Mouse (Mus musculus): Measurements from ENCODE around the gene Hacl1. TPM values are rescaled to one million over a fixed set of nuclear protein-coding genes. Genes with fewer than 3 reads are reported as not detected.
A peak's percentile ranks its signal among the peaks of the same experiment; 100 is the strongest.
"Not testable (repeated sequence)": the region's sequence is repeated elsewhere in the genome, so short reads cannot be mapped to it uniquely, and the experiment has no call there.

Gene Hacl1
- polyA plus RNA-seq, 1 experiment from 2014 or later: 7.8 TPM

DNA sequence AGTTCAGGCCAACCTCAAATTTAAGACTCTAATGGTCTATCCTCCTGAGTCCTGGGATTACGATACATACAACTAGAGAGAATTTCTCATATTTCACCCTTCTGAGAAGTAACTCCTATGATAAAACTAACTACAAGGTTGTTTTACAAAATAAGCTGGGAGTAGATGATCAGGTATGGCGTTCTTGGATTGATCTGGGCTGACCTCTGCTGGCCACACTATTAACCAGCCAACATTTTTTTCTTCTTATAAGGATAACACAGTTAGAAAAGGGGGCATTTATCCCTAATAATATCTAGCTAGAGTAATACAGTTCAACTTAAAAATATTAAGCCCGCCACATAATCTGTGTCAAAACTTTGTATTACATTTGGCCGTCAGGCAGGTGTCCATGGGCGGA, 36.2 kb downstream of the Hacl1 start:
- no peak for DNase-seq (ENCODE audit: low spot score)
- no peaks in the 10 kb centered on the region for H3K4me1 ChIP-seq
- H3K9me3 ChIP-seq: no peaks in the 10 kb centered on the region
- no peaks in the 10 kb centered on the region for H3K27me3 ChIP-seq (ENCODE audit: insufficient read depth, poor library complexity, severe bottlenecking)
- H3K36me3 ChIP-seq: no peaks in the 10 kb centered on the region
- no peak overlapping the region for H3K27ac ChIP-seq
- no peak overlapping the region for H3K4me3 ChIP-seq
- 64% methylated on average over 5 of the region's 5 CpGs for WGBS

DNA sequence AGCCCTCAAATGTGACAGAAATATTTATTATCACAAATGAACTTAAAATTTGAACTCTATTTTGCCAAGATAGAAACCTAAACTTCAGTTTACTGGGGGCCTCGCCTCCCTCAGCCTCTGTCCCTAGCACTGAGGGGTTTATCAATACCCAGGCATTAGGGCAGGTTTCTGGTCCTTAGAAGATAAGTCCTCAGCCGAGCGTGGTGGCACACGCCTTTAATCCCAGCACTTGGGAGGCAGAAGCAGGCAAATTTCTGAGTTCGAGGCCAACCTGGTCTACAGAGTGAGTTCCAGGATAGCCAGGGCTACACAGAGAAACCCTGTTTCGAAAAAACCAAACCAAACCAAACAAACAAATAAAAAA, 38.5 kb downstream of the Hacl1 start:
- not testable (repeated sequence) for H3K27ac ChIP-seq; H3K36me3 ChIP-seq; H3K27me3 ChIP-seq (ENCODE audit: insufficient read depth, poor library complexity, severe bottlenecking); H3K4me3 ChIP-seq; DNase-seq (ENCODE audit: low spot score); H3K4me1 ChIP-seq; H3K9me3 ChIP-seq
- 74% methylated on average over 6 of the region's 6 CpGs for WGBS

DNA sequence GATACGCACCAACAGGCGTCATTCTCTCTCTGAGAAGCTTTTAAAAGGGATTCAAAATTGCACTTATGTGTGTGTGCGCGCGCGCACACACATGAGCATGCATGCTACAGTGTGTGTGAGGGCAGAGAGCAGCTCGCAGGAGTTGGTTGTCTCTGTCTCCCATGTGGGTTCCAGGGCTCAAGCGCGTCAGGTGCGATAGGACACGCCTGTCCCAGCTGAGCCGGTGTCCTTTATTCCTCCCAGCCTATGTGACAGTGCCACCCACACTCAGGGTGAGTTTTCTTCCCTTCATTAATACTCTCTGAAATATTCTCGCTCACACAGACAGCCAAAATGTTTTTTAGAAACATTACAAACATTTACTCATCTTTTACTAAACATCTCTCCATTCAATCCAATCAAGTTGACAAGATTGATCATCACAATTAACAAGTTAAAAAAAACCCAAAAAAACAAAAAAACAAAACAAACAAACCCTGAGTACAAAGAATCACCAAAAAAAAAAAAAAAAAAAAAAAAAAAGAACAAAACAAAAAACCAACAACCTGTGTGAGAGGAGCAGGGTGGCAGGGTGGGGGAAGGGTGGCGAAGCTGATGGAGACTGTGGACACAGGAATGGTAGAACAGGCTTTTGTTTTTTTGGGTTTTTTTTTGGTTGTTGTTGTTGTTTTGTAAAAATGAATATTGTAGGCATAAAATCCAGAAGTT, 39.0 kb downstream of the Hacl1 start:
- no peak for DNase-seq (ENCODE audit: low spot score)
- H3K27ac ChIP-seq: no peak overlapping the region
- H3K4me3 ChIP-seq: no peak overlapping the region
- no peaks in the 10 kb centered on the region for H3K9me3 ChIP-seq
- WGBS: 94% methylated on average over 14 of the region's 14 CpGs
- no peaks in the 10 kb centered on the region for H3K36me3 ChIP-seq
- no peaks in the 10 kb centered on the region for H3K4me1 ChIP-seq
- H3K27me3 ChIP-seq (ENCODE audit: insufficient read depth, poor library complexity, severe bottlenecking): no peaks in the 10 kb centered on the region

DNA sequence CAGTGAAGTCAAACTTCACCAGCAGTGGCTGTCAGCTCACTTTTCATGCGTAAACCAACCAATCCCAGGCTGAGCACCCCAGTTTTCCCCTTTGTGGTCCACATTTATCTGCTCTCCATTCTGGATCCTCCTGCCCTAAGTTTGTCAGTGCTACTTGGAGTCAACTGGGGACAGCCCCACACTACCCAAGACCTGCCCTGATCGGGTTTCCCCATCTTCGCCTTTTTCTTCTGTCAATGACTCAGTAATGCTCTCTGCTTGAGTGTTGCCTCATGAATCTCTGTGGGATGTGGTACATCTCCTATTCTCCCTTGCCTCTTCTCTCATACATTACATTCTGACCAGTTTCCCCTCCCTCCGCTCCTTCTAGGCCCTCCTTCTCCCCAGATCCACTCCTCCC, 43.6 kb downstream of the Hacl1 start:
- Histone ChIP-seq H3K4me1 (no peaks in the 10 kb centered on the region), H3K9me3 (no peaks in the 10 kb centered on the region), H3K27me3 (ENCODE audit: insufficient read depth, poor library complexity, severe bottlenecking) (no peaks in the 10 kb centered on the region), H3K36me3 (no peaks in the 10 kb centered on the region), H3K27ac (no peak overlapping the region), H3K4me3 (no peak overlapping the region)
- DNase-seq (ENCODE audit: low spot score): no peak
- WGBS: 91% methylated on average over 4 of the region's 4 CpGs

DNA sequence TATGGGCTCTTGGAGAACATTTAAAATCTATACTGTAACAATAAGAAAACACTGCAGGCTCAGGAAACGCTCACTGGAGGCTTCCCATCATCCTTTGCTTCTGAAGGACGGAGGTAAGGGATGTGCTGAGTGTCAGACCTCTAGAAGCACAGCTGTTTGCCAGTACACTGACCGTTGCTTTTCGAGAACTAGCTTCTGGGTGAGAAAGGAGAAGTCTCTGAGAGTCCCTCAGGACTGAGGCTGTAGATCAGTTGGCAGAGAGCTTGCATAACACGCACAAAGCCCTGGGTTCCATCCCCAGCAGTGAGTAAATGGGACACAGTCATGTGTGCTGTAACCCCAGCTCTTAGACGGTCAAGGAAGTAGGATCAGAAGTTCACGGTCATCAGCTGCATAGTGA, 44.7 kb downstream of the Hacl1 start:
- no peak for DNase-seq (ENCODE audit: low spot score)
- Histone ChIP-seq H3K36me3 (no peaks in the 10 kb centered on the region), H3K27me3 (ENCODE audit: insufficient read depth, poor library complexity, severe bottlenecking) (no peaks in the 10 kb centered on the region), H3K4me1 (no peaks in the 10 kb centered on the region), H3K9me3 (no peaks in the 10 kb centered on the region), H3K27ac (no peak overlapping the region), H3K4me3 (no peak overlapping the region)
- WGBS: 80% methylated on average over 7 of the region's 7 CpGs

DNA sequence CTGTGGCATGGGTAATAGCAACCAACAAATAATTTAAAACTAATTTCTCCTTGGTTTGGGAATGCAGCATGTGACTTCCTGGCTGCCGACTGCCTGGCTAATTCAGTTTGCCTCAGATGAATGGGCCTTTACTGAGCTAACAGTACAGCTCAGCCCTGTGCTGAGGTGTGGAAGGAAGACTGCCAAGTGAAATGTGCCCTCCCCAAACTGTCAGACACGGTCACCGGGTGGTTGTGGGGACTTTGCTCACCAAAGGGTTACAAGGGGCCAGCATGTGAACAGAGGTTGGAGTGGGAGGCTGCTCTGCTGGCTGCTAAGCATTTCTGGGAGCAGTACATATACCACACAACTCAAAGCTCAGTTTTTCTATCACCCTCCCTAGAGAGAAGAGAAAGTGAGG, 46.4 kb downstream of the Hacl1 start:
- H3K4me1 ChIP-seq: no peaks in the 10 kb centered on the region
- no peak for DNase-seq (ENCODE audit: low spot score)
- no peak overlapping the region for H3K4me3 ChIP-seq
- WGBS: 84% methylated on average over 3 of the region's 3 CpGs
- H3K36me3 ChIP-seq: no peaks in the 10 kb centered on the region
- H3K9me3 ChIP-seq: no peaks in the 10 kb centered on the region
- H3K27ac ChIP-seq: no peak overlapping the region
- no peaks in the 10 kb centered on the region for H3K27me3 ChIP-seq (ENCODE audit: insufficient read depth, poor library complexity, severe bottlenecking)

DNA sequence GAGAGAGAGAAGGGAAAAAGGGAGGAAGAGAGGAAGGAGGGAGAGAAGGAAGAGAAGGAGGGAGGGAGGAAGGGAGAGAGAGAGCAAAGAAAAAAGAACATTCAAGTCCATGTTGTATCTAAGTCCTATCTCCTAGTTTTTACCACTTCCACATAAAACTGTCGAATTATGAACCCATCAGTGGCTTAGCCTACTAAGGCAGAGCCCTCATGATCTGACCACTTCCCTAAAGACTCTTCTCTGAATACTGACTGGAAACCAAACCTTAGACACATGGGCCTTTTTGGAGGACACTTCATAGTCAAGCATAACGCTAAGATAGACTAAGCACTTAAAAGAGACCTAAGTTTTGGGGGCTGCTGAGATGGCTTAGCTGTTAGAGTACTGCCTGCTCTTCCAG, 48.0 kb downstream of the Hacl1 start:
- H3K4me3 ChIP-seq: no peak overlapping the region
- WGBS: 75% methylated on average over 2 of the region's 2 CpGs

DNA sequence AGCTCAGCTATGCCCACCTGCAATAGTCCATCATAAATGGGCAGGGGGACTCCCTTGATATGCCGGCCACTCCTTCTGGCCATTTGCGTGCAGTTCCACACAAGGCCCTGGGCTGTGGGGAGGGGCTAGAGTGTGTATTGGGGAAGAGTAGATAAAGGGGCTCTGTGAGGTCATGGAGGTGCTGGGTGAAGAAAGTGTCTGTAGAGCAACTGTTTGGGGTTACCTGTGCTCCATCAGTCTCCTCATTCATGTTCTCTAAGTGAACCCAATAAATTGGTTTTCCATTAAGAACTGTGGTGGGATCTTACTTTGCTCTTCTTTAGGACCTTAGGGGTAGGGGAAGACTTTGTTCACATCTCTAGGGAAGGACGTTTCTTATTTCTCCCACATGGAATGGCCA, 49.8 kb downstream of the Hacl1 start, which contains the start of gene Colq:
Colq (minus strand) TSS at position 101 of the 400 bp plus-strand sequence.
- DNase-seq (ENCODE audit: low spot score): no peak
- Histone ChIP-seq H3K4me3 (no peak within 1 kb of the TSS), H3K36me3 (no peaks in the 10 kb centered on the region), H3K27me3 (ENCODE audit: insufficient read depth, poor library complexity, severe bottlenecking) (no peaks in the 10 kb centered on the region; the same call in 1 of the 2 replicates), H3K27ac (no peak within 1 kb of the TSS), H3K9me3 (no peaks in the 10 kb centered on the region), H3K4me1 (peaks cover 7% of the 10 kb centered on the region; the same call in 1 of the 2 replicates)
- WGBS: 74% methylated on average over 3 of the region's 3 CpGs

More for the DNA sequence above, 48.0 kb downstream of the Hacl1 start:
- no peaks in the 10 kb centered on the region for H3K4me1 ChIP-seq
- DNase-seq (ENCODE audit: low spot score): no peak
- no peaks in the 10 kb centered on the region for H3K9me3 ChIP-seq
- no peaks in the 10 kb centered on the region for H3K27me3 ChIP-seq (ENCODE audit: insufficient read depth, poor library complexity, severe bottlenecking)
- no peaks in the 10 kb centered on the region for H3K36me3 ChIP-seq
- no peak overlapping the region for H3K27ac ChIP-seq

DNA sequence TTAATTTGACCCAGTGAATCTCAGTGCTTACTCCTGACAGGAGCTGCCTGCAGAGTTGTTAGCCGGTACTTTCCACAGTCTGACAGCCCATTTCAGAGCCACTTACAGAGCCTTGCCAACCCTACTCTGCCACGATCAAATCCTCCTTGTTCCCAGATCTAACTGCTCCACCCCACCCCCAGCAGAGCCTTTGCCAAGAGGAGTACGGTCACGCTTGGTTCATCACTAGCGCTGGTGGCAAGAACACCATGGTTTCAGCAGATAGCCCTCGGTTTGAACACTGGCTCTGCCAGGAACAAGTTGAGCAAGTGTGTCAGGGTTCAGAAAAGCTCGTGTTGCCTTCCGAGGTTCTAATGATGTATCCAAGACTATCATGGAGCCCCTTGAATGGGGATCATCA, 54.6 kb downstream of the Hacl1 start:
- H3K36me3 ChIP-seq: no peaks in the 10 kb centered on the region
- no peaks in the 10 kb centered on the region; the same call in 1 of the 2 replicates for H3K27me3 ChIP-seq (ENCODE audit: insufficient read depth, poor library complexity, severe bottlenecking)
- no peaks in the 10 kb centered on the region for H3K9me3 ChIP-seq
- DNase-seq (ENCODE audit: low spot score): no peak
- peaks cover 7% of the 10 kb centered on the region; the same call in 1 of the 2 replicates for H3K4me1 ChIP-seq
- no peak overlapping the region for H3K27ac ChIP-seq
- no peak overlapping the region for H3K4me3 ChIP-seq
- 85% methylated on average over 8 of the region's 8 CpGs for WGBS

DNA sequence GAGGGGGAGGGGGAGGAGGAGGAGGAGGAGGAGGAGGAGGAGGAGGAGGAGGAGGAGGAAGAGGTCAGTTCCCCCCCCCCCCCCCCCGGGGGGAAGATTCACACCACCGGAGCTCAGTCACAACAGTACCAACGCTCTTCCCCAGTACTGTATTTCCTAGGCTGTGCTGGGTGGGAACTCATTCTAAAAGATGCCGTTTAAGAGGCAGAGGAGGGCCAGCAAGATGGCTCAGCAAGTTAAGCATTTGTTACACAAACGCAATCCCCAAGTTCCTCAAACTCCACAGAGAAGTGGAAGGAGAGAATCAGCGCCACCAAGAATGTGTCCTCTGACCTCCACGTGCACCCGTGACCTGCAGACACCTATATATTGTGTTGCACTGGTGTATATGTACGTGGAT, 58.0 kb downstream of the Hacl1 start:
- DNase-seq (ENCODE audit: low spot score): no peak
- WGBS: 87% methylated on average over 8 of the region's 9 CpGs
- H3K36me3 ChIP-seq: no peaks in the 10 kb centered on the region
- H3K27ac ChIP-seq: no peak overlapping the region
- no peaks in the 10 kb centered on the region for H3K9me3 ChIP-seq
- no peak overlapping the region for H3K4me3 ChIP-seq
- peaks cover 16% of the 10 kb centered on the region for H3K4me1 ChIP-seq
- H3K27me3 ChIP-seq (ENCODE audit: insufficient read depth, poor library complexity, severe bottlenecking): no peaks in the 10 kb centered on the region; the same call in 1 of the 2 replicates

DNA sequence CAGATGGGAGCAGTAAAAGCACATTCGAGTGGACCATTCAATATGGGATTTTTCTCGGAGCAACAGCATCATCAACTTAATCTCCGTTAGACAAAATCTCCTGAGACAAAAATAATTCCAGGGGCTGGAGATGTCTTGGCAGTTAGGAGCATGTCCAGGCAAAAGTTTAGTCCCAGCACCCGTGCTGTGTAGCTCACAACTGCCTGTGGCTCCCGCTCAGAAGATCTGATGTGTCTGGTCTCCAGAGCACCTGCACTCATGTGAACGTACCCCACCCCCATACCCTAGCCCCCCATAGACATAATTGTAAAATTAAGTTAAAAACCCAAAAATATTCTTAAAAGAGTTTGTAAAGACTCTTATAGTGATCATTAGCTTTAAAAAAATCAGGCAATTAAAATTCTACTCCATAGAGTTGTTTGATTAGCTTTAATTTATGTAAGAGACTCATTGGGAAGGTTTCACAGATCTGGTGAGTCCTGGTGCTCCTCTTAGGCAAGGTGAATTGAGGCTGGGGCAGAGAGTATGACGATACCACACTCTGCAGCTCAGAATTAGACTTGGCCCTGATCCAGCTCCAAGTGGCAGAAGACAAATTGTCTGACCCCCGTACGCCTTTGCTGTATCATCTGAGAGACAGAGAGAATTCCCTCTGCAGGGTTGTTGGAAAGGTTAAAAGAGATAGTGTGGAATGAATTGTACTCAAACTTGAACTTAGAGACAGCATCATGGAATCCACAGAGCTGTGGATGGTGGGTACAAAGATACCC, 62.9 kb downstream of the Hacl1 start:
- no peak overlapping the region for H3K4me3 ChIP-seq
- no peaks in the 10 kb centered on the region for H3K9me3 ChIP-seq
- H3K27ac ChIP-seq: peak overlapping the region; percentile 10; the same call in 1 of the 2 replicates
- no peaks in the 10 kb centered on the region for H3K27me3 ChIP-seq (ENCODE audit: insufficient read depth, poor library complexity, severe bottlenecking)
- H3K4me1 ChIP-seq: peaks cover 45% of the 10 kb centered on the region
- no peaks in the 10 kb centered on the region for H3K36me3 ChIP-seq
- no peak for DNase-seq (ENCODE audit: low spot score)
- 53% methylated on average over 9 of the region's 9 CpGs for WGBS

DNA sequence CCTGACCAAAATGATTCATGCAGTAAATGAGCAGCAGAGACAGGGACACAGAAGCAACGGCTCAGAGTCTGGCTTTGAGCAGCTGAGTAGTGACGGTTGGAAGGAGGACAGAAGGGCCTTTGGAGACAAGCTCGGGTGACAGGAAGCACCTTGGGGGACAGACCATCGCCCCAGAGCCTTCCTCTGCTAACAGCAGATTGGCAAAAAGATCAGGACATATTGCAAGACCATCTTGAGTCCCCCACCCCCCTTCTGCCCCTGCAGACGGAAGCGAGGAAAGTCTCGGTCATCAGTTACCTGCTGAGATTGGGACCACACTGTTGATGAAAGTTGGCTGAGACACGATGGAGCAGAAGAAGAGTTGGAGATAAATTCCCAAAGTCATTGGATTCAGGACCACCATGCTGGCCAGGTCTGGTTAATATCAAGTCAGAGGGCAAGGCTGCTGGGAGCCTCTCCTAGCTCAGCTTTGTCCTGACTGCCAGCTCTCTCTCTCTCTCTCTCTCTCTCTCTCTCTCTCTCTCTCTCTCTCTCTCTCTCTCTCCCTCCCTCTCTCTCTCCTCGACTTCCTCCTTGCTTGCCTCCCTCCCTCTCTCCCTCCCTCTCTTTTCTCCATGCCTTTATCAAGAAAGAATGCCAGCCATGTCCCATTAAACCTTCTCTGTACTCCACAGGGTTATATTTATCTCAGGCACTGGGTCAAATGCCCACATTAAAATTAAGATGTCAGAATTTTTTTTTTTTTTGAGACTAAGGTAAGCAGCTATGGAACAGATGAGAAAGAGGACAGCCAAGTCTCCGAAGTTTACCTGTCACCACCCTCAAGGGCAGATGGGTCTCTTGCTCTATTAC, 64.0 kb downstream of the Hacl1 start:
- Histone ChIP-seq H3K27me3 (ENCODE audit: insufficient read depth, poor library complexity, severe bottlenecking) (no peaks in the 10 kb centered on the region), H3K4me3 (peak overlapping the region; percentile 38), H3K27ac (peak overlapping the region; percentile 80; the same call in 1 of the 2 replicates), H3K4me1 (peaks cover 45% of the 10 kb centered on the region), H3K36me3 (no peaks in the 10 kb centered on the region), H3K9me3 (no peaks in the 10 kb centered on the region)
- no peak for DNase-seq (ENCODE audit: low spot score)
- 29% methylated on average over 10 of the region's 10 CpGs for WGBS

DNA sequence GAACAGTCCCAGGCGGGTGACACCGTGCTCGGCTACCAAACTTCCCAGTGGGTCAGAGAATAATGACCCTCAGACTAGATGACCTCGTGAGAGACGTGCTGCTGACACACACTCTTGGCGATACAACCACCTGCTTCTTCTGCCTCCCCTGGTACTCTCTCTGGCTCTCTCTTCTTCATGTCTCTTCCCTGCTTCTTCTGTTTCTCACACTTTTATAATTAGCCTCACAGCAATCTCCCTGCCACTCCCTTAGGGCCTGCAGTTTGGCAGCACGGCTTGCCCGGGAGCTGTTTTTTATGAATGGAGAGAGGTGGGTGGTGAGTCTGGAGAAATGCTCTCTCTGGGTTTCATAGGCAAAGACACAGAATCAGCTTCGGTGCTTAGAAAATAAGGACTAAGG, 65.2 kb downstream of the Hacl1 start:
- Histone ChIP-seq H3K27ac (peak overlapping the region; percentile 80), H3K9me3 (no peaks in the 10 kb centered on the region), H3K36me3 (no peaks in the 10 kb centered on the region), H3K27me3 (ENCODE audit: insufficient read depth, poor library complexity, severe bottlenecking) (no peaks in the 10 kb centered on the region), H3K4me3 (peak overlapping the region; percentile 40), H3K4me1 (peaks cover 50% of the 10 kb centered on the region)
- 62% methylated on average over 9 of the region's 9 CpGs for WGBS
- DNase-seq (ENCODE audit: low spot score): no peak
